Mouse (Mus musculus) regulatory T cell (primary cell): ENCODE measurements around the gene Nlrp14.
"Not testable (repeated sequence)": the region's sequence is repeated elsewhere in the genome, so short reads cannot be mapped to it uniquely, and the experiment has no call there.

ENCODE experiments used
- in situ Hi-C: fragments of 300-600 bp; cut with MboI, MseI; formaldehyde crosslinking; loops from one replicate; pipeline ENCODE4 v1.15.1; 2025; ENCODE audit warnings: high pct_unique_total_duplicates

Gene Nlrp14

GRCm38 (mm10) chr7:107166690-107167089, at the start of gene Nlrp14:
Gene Nlrp14, plus strand, starts transcription at chr7:107166990.
- in situ Hi-C loops, result no loop called here

GRCm38 (mm10) chr7:107130983-107131382, 35.8 kb upstream of the Nlrp14 start, which contains the start of gene Olfr715:
Gene Olfr715, minus strand, starts transcription at chr7:107131083.
- in situ Hi-C loops, result not testable (repeated sequence)

GRCm38 (mm10) chr7:107138027-107138426, 28.8 kb upstream of the Nlrp14 start, which contains the start of gene Olfr716:
Gene Olfr716, plus strand, starts transcription at chr7:107138327.
- in situ Hi-C loops, result not testable (repeated sequence)

- in situ Hi-C loops, result no loop called here
These were observed 13.6 kb downstream of the Nlrp14 start for GRCm38 (mm10) chr7:107180406-107180805.

GRCm38 (mm10) chr7:107201817-107202216, 35.0 kb downstream of the Nlrp14 start:
- in situ Hi-C loops, result no loop called here

GRCm38 (mm10) chr7:107207843-107208242, 41.1 kb downstream of the Nlrp14 start:
- in situ Hi-C loops, result no loop called here

GRCm38 (mm10) chr7:107209204-107209860, 42.5 kb downstream of the Nlrp14 start, which contains the start of gene Rbmxl2:
Gene Rbmxl2, plus strand, starts transcription at chr7:107209445.
- in situ Hi-C loops, result no loop called here

- in situ Hi-C loops, result no loop called here
These were observed 43.4 kb downstream of the Nlrp14 start for GRCm38 (mm10) chr7:107210126-107210576.

GRCm38 (mm10) chr7:107215723-107216122, 48.9 kb downstream of the Nlrp14 start:
- in situ Hi-C loops, result no loop called here

GRCm38 (mm10) chr7:107216845-107217244, 50.1 kb downstream of the Nlrp14 start:
- in situ Hi-C loops, result no loop called here

GRCm38 (mm10) chr7:107236854-107237253, 70.1 kb downstream of the Nlrp14 start:
- in situ Hi-C loops, result no loop called here

GRCm38 (mm10) chr7:107237498-107237897, 70.7 kb downstream of the Nlrp14 start:
- in situ Hi-C loops, result no loop called here

- in situ Hi-C loops, result no loop called here
These were observed 74.6 kb downstream of the Nlrp14 start for GRCm38 (mm10) chr7:107241371-107241883.
